Mouse (Mus musculus) frontal cortex, postnatal 25 days (tissue): ENCODE measurements at regions not wholly inside any gene's neighbourhood (a gene's known extent, or its start where the extent isn't known, plus 50 kb on each side); places are given as distances from the start of the nearest gene placed in this dataset.

Experiments
- DNase-seq, 2 experiments: peaks; one replicate each; pipeline ENCODE4 v3.0.0; 2022; ENCODE audit warnings: low spot score in 2 of 2

DNA sequence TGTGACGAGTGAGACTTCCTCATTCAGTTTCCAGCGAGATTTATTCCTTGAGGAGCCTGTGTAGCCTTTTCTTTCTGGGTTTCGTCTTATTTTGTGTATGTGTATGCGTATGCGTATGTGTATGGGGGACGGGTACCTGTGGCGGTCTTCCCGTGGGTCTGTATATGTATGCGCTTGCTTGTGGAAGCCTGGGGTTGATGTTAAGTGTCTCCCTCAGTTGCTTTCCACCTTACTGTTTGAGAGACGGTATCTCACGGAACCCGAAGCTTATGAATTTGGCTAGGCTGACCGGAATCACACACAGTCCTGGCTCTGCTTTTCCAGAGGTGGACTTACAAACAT, 87.1 kb downstream of the Ankrd50 start:
- DNase-seq = no peak

DNA sequence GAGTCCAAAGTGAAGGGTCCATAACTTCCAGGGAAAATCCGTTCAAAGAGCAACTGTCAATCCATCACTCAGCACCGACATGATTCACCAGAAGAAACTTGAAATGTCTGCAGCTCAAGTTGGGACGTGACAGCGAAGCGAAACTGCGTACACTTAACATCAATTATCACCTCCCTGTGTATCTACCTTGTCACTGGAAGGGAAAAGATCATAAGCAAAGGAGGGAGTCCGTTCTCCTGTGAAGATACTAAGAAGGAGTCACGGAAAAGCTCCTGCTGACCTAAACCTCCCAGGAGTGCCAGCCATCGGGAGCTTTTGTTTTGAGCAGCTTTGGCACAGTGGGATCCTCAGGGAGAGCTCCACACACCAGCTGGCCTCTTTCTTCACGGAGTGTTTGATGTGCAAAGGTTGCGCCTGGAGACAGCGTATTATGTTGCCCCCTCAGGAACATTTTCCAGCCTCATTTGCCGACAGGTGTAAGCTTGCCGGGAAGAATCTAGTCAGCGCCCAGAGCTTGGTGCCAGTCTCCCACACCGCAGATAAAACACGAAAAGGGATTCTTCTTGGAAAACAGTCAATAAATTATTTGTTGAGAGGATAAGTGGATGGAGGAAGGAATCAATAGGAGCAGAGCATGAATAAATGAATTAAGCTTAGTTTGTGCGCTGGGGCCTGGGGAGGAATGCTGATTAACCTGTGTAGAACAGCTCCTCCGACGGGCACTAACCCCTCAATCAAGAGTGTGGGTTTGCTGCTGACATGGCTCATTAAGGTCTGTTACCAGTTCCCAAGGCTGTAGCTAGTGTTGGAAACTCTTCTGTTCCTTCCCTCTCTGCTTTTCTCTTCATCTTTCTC, 87.7 kb downstream of the Ankrd50 start:
- DNase-seq = no peak

DNA sequence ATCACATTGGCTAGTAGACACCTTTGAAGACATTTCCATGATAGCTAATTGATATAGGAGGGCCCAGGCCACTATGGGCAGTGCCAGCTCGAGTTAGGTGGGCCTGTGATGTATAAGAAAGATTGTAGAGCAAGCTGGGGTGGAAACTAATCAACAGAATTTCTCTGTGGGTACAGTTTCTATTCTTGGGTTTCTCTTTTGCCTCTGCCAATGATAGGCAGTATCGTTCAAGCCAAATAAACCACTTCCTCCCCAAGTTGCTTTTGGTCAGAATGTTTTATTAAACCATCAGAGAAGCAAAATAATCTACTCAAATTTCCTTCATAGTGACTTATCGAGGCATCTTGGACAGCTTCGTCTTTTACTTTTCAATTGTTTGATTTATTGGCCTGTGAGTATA, 90.3 kb downstream of the Ankrd50 start:
- DNase-seq = no peak

DNA sequence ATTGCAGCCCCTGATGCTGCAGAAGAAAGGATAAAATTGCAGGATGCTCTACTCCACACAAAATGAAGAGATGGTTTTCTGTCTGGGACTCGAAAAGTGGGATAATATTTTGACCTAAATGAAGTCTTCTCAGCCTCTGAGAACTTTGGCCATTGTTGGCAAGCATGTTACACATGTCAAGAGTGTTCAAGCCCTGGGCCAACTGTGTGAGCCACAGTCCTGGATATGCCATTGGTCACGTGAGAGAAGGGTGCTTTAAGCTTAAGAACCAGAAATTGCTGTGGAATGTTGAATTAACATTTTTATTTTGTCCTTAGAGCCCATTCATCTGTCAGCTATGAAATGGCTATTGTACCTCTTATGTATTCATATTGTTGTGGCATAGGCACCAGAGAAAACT, 95.0 kb downstream of the Ankrd50 start:
- no peak for DNase-seq

DNA sequence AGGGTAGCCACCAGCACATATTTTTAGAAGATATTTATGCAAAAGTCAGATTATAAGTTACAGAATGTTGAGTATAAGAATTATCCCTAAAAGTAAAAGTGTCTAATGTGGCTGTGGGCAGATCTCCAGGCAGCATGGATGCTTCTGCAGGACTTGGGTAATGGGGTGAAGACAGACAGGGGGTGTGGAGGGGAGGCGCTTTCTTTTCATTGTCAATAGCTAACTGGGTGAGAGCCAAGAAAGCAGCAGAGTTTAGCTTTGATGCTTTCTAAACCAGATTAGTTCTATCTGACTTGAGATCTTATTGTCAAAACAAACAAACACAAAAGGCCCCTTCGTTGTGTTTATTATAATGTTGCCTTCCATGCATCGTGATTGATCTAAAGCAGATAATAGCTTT, 95.7 kb downstream of the Ankrd50 start:
- DNase-seq = no peak

DNA sequence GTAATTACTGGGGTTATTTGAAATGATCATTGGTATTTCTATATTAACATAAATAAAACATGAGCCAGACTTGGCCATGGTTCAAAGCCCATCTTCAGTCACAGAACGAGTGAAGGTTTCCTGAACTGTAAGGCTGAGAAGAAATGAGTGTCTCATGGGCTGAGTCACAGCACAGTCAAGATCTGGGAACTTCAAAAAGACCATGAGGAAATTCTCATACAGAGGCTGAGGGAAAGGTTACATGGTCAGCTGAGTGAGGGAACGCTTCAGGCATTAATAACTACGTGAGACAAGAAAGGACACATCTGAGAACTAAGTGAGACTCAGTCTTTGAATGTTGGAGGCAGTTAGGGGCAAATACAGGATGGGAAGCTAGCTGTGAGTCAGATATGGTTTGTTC, 101.9 kb downstream of the Ankrd50 start:
- DNase-seq = no peak

DNA sequence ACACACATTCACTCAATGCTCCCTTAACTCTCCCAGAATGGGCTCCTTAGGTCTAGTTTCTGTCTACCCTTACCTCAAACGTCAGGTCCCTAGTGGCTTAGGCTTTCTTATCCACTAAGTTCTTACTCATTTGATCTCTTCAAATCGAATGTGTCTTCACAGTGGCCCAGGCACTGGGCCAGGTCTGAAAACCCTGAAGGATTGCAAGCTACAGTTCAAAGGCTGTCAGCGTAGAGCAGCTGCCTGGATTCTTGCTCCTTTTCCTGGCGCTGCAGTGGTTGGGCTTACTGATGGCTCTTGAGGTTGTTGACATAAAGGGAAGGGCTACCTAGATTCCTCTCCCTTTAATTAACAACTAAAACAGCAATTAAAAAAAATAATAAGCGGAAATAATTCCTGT, 103.0 kb downstream of the Ankrd50 start:
- DNase-seq = no peak

DNA sequence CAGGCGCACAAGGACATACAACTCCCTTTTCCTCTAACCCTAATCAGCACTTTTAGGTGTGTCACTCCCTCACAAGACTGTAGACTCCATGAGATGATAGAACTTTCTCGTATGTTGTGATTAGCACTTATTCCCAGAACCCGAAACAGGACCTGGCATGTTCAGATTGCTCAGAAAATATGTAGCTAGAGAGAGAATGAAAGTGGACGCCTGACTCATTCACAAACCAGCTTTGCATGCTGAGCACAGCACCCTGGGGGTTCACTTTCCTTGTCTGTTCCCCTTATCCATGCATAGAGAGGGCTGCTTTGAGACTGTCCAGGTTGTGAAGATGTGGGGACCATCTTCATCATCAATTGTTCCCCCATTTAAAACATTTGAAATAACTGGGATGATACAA, 111.0 kb downstream of the Ankrd50 start:
- DNase-seq = no peak

DNA sequence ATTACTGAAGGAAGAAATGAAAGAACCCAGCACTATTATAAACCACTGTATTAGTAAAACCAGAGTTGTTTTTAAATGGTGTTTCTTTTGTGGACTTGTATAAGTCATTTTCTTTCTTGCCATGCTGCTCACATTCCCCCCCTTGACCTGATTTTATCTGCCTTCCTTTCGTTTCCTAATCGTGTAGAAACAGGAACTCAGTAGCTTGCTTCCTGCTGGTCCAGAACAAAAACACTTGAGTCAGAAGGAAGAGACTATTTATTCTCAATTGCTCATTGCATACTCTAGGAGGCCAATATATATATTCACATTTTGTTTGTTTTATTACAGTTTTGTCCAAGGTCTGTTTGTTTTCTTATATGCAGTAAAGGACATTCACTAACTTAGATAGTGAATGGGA, 112.9 kb downstream of the Ankrd50 start:
- no peak for DNase-seq

DNA sequence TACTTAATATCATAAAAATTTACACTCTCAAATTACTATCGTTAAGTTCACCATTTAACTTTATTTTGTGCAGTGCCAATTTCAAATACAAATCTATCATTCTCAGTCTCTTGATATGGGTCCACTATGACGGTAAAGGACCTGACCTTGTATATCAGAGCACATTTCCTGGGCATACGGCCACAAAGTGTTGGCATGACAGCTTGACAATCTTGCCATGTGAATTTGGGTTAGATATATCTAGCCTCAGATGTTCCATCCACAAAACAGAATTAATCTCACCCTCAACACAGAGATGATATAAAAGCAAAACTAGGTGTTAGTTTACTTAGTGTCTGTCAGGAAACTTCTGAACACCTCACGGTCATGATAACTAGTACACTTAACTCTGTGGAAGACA, 120.8 kb downstream of the Ankrd50 start:
- DNase-seq = no peak

DNA sequence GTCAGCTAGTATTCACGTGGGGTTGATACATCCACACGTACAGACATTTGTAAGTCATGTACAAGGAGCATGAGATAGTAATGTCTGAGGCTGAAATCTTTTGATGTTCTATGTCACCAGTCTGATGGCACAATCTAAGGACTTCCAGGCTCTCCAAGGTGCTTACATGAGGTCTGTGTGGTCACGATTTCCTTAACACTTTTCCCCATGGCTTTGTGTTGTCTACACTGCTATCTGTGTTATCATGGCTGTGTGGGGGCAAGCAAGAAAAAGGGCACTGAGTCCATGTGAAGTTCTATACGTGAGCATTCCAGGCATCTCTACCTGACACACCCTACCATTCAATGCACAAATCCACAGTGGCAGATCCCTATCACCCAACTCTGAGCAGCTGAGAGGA, 123.2 kb downstream of the Ankrd50 start:
- DNase-seq = no peak

DNA sequence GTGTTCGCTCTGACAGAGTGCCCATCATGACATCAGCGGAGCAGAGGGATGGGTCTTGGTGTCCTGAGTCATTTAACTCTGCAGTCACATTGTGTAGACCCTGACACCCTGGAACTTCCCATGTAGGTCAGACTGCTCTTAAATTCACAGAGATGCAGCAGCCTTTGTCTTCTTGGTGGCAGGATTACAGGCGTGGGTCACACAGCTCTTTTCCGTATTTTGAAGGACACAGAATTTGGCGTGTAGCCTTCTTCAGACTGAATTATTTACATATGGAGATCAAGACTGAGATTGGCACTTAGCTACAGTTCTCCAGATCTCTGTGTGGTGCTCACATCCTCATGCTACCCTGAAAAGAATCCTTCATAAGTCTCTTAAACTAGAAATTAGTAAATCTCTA, 123.7 kb downstream of the Ankrd50 start:
- DNase-seq = no peak

DNA sequence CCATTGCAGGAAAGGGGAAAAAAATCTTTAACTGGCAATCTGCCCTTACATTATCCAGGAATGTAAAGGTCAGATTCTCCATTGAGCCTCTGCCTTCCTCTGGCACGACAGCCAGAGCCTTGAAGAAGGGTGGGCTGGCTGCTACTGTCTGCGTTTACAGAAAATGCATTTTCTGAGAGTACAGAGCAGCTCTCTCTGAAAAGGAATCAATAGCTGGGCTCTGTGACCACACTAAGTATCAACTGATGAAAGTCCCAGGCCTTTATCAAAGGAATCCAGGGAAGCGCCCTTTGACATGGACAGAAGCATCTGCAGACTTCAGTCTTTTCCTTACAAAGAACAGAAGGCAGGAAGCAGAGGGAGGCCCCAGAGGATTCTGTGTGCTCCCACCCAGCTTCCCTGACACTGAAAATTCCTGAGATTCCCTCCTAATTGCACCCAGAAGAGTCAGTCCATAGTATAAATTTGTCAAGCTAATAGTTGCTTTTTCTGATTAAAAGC, 124.2 kb downstream of the Ankrd50 start:
- no peak for DNase-seq

DNA sequence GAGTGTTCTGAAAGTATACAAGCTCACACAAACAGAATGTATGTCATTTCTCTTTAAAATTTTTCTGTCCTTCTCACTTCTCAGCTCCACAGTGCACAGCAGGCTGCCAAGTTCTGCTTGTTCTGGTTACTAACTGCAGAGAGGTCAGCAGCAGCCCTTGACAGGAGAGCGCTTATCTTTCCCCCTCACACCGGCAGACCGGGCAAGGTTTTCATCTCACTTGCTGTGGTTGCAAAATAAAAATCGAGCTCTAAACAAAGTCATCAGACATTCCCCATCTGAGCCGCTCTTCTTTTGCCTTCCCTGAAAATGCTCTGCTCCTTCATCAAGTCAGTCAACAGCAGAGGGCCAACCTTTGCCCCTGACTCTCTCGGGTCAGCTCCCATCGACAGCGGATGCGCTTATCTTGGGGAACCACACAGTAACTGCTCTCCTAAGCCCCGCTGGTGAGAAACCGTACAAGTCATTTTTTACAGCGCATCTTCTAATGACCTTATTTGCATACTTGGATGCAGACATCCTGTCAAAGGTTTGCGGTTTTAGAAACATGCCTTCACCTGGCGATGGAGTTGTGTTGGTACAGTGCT, 126.6 kb downstream of the Ankrd50 start:
- DNase-seq = no peak

DNA sequence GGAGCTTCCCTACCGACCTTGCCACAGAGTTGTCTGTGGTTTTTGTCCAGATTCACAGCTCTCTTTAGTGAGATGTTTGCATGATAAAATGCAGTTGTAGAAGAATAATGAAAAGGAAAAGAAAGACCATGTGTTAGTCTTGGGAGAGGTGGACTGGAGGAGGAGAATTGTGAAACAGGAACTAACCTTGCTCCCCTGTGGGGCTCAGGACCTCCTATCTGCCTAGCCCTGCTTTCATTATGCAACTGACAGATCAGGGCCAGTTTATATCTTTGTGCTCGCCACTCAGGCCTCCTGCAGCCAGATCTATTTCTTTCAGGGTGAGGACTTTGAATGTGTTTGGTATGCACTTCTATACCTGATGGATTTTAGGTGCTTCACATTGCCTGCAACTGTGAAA, 140.4 kb downstream of the Ankrd50 start:
- DNase-seq = no peak

DNA sequence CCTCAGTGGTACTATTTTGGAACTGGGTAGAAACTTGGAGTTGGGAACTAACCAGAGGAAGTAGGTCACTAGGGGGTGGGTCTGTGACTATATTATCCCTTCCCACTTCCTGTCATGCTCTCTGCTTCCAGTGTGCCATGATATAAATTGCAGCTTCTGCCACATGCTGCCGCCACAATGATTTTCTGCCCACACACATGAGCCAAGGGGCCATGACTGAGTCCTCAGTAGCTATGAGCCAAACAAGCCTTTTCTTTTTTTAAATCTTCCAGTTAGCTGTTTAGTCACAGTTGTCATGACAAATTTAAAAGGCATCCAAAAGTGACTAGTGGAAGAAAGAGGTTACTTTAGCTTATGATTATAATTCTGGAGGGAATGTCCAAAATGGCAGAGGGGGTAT, 143.0 kb downstream of the Ankrd50 start:
- no peak for DNase-seq

DNA sequence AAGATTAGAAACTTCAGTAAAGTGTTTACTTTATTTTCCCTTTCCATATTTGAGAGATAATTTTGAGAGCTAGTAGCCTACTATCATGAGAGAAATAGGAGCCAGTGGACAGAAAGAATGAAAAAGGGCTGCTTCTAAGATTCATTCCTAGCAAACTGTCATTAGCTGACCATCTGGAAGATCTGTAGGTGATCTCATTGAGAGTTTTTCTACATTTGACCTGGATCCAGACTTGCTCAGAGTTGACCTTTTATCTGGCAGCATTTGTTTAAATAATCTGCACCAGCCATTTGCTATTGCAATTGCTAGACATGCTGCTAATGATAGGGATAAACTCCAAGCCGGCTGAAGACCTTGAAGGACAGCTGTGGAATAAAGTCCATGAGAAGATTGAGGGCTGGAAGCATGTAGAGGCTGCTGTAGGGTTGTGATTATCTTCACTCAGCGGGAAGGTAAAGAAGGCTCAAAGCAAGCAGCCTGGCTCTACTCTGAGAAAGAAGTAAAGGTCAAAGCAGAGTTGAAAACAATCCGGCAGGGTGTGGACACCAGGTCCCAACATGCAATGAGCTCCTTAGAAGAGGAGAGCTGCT, 151.2 kb downstream of the Ankrd50 start:
- no peak for DNase-seq

DNA sequence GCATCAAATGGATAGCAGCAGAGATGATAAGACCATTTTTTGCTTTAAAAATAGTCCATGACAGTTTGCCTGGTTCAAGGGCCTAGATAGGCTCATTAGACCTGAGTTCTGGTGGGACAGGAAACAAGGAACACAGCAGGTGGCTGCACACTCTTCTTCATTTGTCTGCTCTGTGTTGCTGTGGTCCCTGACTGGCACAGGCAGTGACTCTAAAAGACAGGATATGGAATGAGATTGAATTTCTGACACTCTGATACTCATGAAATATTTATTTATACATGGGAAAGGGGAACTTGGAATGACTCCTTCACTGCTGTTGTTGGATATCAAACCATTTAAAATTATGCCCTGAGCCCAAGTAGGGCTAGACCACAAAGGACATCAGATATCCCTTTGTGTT, 153.5 kb downstream of the Ankrd50 start:
- no peak for DNase-seq

DNA sequence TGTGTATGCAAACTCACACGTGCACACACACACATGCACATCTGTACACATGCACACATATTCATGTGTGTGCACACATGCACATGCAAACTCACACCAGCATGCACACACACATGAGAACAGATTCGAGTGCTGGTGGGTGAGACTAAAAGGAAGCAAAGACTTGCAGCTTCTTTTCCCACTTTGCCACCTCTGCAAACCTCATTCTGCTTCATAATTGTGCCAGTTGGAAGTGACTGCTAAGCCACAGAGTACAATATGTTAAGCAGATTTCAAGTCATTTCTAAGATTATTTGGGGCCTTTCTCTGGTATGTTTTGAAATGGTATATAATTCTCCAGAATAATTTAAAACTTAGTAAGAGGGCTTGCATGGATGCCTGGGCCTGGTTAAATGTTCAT, 157.4 kb downstream of the Ankrd50 start:
- no peak for DNase-seq

DNA sequence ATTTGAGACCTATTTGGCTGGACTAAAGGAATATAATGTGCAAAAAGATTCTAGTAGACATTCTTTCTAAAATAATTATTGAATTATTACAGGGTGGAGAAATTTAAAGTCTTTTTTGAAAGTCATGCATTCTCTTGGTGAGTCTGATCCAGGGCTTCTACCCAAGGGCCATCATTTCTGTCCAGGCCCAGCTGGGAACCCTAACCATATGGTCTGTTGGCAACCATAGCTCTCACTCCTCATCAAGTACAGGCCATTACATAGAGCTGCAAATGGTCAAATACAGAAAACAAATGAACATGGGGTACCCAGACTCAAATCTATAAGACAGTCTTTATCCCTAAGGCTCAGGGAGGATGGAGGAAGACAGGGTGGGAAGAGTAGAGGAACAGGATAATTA, 158.4 kb downstream of the Ankrd50 start:
- no peak for DNase-seq

DNA sequence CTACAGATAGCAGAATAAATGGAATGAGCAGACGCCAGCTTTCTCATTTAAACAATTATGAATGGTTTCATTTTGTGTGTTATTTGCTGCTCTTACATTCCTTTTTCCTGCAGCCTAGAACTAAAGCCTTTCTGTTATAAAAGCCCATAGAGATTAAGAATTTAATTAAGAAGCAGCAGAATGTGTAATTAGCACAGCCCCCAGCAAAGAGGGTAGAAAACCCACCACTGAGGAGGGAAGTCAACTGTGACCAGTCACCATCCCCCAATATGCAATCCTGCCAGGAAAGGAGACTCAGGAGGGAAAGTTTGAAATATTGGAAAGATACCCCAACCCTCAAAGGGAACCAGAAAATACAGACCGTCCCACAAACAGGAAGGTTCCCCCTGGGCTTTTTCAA, 160.0 kb downstream of the Ankrd50 start:
- no peak for DNase-seq

DNA sequence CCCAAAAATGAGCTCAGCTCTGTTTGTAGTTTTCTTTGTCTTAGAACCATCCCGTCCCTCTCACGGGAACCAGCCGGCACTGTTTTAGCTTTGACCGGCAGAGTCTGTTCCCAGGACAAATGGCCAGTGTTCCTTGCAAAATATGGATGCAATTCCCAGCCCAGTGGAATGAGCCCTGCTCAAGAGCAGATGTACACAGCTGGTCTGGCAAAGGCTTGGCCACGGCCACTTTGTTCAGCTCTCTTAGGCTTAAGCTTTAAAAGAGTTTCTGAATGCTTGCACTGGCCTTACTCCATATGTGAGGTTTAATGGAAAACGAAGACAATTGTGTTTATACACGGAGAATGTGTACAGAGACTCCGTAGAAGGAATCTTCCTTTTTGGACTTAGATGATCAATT, 162.2 kb downstream of the Ankrd50 start:
- no peak for DNase-seq

DNA sequence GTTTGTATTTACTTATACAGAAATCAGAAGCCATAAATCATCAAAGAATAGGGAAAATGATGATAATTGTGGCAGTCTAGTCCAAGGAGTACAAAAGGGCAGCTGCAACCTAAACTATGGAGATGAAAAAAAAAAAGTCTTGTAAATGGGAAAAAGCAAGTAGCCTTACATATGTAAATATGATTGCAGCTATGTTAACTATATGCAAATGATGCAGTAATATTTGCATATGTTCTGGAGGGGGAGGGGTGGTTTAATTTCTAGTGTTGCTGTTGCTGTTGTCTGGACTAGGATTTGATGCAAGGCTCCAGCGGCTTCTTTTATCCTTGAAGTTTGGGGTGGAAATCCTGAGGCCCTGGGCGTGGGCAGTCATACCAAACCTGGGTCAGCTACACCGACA, 163.0 kb downstream of the Ankrd50 start:
- no peak for DNase-seq
